Mouse (Mus musculus): ENCODE results near the gene Castor1. TPM values are rescaled to one million over a fixed set of nuclear protein-coding genes. Genes with fewer than 3 reads are reported as not detected.

Castor1 gene
- polyA plus RNA-seq, 1 experiment, result not detected

DNA sequence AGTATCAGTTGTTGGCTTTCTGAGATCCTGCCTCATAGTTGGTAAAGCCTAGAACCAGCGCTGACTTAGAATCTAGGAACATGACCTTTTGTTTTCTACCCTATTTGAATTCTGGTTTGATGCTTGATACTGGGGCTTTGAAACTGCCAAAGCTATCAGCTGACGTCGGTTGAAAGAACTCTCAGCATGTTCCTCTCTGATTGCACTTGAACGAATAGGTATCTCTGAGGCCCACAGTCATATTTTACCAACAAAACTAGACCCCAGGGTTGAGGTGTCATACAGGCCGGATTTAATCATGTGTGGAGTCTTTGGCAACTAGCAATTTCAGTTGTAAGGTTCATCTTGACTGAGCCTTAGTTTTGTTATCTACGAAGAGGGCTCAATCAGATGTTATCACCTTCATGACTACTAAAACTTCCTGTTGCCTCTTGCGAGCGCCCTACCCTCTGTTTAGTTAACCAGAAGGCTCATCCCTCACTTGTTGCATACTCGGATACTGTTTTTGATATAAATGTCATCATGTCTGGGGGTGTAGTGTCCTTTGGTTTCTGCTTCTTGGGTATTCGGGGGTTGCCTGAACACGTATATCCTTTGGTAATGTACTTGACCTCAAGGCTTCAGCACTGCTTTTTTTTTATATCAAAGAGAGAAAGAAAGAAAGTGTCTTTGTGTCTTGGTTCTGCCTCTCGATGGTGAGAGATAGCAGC, 14.9 kb upstream of the Castor1 start:
- Histone ChIP-seq H3K4me3 (ENCODE audit: insufficient read depth, low read depth, low read length) (no peak overlapping the region), H3K4me1 (ENCODE audit: control insufficient read depth, insufficient read depth, low read length) (peaks cover 21% of the 10 kb centered on the region), H3K27ac (ENCODE audit: insufficient read depth, low read depth, low read length) (peak overlapping the region; percentile 20)
- 80% methylated on average over 12 of the region's 12 CpGs for WGBS
- TF ChIP-seq POLR2A (IDR thresholded peaks at IDR 0.05; ENCODE audit: insufficient read depth, low read depth, low read length), result no peak
- no peak for TF ChIP-seq CTCF (IDR thresholded peaks at IDR 0.05; ENCODE audit: insufficient read depth, low read depth, low read length)

DNA sequence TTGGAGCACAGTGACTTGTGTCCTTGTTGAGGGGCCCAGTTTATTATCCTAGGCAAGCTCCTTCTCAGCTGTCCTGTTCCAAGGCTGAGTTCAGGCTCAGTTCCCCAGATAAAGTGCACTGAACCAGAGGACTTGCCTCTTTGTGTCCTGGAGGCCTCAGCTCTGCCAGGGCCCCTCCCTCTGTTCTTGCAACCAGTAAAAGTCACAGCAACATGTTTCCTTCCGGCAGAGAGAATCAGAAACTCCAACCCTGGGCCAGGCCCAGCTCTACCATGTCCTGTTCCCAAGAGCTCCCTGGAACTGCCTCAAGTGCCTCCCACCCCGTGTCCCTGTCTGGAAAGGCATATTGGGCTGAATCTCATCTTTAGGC, 14.3 kb upstream of the Castor1 start:
- 49% methylated on average over 2 of the region's 2 CpGs for WGBS
- TF ChIP-seq POLR2A (IDR thresholded peaks at IDR 0.05; ENCODE audit: insufficient read depth, low read depth, low read length), result no peak
- no peak for TF ChIP-seq CTCF (IDR thresholded peaks at IDR 0.05; ENCODE audit: insufficient read depth, low read depth, low read length)

DNA sequence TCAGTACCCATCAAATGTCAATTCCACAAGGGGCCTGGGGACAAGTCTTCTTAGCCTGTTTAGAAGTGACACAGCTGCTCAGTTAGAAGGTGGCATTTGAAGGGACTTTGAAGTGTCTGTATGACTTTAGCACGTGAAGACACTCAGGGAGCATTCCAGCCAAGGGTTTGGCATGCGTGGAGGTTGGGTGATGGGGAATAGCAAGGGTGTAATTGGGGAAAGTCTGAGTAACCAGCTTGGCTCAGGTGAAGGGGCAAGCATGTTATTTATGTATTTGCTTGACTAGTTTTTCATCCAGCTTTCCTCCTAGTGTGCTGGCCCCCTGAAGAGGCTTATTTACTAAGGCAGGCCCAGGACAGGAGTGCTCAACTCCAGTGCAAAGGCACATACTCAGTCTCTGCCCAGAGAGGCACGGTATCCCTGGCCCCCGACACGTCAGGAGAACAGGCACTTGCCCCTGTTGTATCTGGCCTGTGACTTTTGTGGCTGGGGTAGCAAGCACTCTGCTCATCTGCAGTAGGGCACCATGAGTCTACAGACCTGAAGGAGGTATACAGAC, 12.8 kb upstream of the Castor1 start:
- TF ChIP-seq CTCF (IDR thresholded peaks at IDR 0.05; ENCODE audit: insufficient read depth, low read depth, low read length) (no peak), POLR2A (IDR thresholded peaks at IDR 0.05; ENCODE audit: insufficient read depth, low read depth, low read length) (no peak)
- WGBS, result 87% methylated on average over 5 of the region's 5 CpGs
- no peak overlapping the region for H3K4me3 ChIP-seq (ENCODE audit: insufficient read depth, low read depth, low read length)
- H3K4me1 ChIP-seq (ENCODE audit: control insufficient read depth, insufficient read depth, low read length), result peaks cover 21% of the 10 kb centered on the region
- no peak overlapping the region for H3K27ac ChIP-seq (ENCODE audit: insufficient read depth, low read depth, low read length)

More for the DNA sequence above, 14.3 kb upstream of the Castor1 start:
- Histone ChIP-seq H3K27ac (ENCODE audit: insufficient read depth, low read depth, low read length) (no peak overlapping the region), H3K4me1 (ENCODE audit: control insufficient read depth, insufficient read depth, low read length) (peaks cover 21% of the 10 kb centered on the region), H3K4me3 (ENCODE audit: insufficient read depth, low read depth, low read length) (no peak overlapping the region)

DNA sequence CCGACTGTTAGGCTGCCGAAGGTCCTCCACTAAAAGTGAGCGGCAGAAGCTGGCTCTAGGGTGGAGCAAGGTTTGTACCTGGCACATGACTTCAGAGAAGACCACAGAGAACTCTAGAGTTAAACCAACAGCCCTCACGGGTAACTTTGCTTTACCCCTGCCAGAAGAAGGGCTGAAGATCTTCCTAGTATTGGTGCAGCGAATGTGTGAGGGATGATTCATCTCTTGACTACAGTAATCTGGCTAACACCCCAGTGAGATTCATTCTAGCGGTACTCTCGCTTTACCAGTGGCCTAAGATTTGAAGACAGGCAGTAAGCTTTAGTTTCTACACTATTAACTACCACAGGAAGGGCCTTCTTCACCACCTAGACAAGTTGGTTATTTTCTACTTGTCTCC, 12.1 kb upstream of the Castor1 start:
- Histone ChIP-seq H3K4me1 (ENCODE audit: control insufficient read depth, insufficient read depth, low read length) (peaks cover 21% of the 10 kb centered on the region), H3K4me3 (ENCODE audit: insufficient read depth, low read depth, low read length) (no peak overlapping the region), H3K27ac (ENCODE audit: insufficient read depth, low read depth, low read length) (no peak overlapping the region)
- 54% methylated on average over 7 of the region's 7 CpGs for WGBS
- TF ChIP-seq POLR2A (IDR thresholded peaks at IDR 0.05; ENCODE audit: insufficient read depth, low read depth, low read length) (no peak), CTCF (IDR thresholded peaks at IDR 0.05; ENCODE audit: insufficient read depth, low read depth, low read length) (no peak)

DNA sequence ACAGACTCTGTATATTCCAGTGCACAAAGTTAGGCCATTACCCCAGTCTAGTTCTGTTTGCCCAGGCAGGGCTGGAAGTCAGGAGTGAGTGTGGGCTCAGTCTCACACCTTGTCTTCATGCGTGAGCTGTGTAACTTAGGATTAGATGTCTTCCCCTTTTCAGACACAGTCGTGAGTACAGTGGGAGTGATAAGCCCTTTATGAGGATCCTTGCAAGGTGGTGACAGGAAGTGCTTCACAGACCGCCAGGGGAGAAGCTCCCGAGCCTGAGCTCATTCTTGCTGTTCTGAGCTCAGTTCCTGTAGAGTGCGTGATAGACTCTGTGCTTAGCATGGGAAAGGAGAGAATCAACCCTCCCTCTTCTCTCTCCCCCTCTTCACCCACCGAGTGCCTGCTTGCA, 11.5 kb upstream of the Castor1 start:
- peaks cover 21% of the 10 kb centered on the region for H3K4me1 ChIP-seq (ENCODE audit: control insufficient read depth, insufficient read depth, low read length)
- no peak for TF ChIP-seq POLR2A (IDR thresholded peaks at IDR 0.05; ENCODE audit: insufficient read depth, low read depth, low read length)
- no peak for TF ChIP-seq CTCF (IDR thresholded peaks at IDR 0.05; ENCODE audit: insufficient read depth, low read depth, low read length)
- H3K27ac ChIP-seq (ENCODE audit: insufficient read depth, low read depth, low read length), result no peak overlapping the region
- H3K4me3 ChIP-seq (ENCODE audit: insufficient read depth, low read depth, low read length), result no peak overlapping the region
- WGBS, result 73% methylated on average over 6 of the region's 6 CpGs

DNA sequence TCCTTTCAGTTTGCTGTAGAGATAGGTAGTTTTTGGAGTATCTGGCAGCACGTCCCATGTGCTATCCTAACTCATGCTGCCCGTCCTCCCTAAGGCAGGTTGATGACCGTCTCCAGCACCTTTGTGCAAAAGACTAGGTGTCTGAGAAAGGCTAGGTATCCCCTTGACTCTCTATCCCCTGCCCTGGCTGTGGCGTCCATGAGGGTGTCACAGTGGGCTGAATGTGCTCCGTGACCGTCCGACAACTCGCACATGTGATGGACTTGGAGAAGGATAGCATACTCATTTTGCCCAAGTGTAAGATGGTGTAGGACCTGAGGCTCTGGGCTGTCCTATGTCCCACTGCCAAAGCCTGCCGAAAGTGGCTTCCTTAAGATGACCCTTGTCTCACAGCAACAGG, 10.4 kb upstream of the Castor1 start:
- H3K27ac ChIP-seq (ENCODE audit: insufficient read depth, low read depth, low read length), result no peak overlapping the region
- WGBS, result 93% methylated on average over 9 of the region's 9 CpGs
- TF ChIP-seq POLR2A (IDR thresholded peaks at IDR 0.05; ENCODE audit: insufficient read depth, low read depth, low read length), result no peak
- TF ChIP-seq CTCF (IDR thresholded peaks at IDR 0.05; ENCODE audit: insufficient read depth, low read depth, low read length), result no peak
- peaks cover 18% of the 10 kb centered on the region for H3K4me1 ChIP-seq (ENCODE audit: control insufficient read depth, insufficient read depth, low read length)
- H3K4me3 ChIP-seq (ENCODE audit: insufficient read depth, low read depth, low read length), result no peak overlapping the region

DNA sequence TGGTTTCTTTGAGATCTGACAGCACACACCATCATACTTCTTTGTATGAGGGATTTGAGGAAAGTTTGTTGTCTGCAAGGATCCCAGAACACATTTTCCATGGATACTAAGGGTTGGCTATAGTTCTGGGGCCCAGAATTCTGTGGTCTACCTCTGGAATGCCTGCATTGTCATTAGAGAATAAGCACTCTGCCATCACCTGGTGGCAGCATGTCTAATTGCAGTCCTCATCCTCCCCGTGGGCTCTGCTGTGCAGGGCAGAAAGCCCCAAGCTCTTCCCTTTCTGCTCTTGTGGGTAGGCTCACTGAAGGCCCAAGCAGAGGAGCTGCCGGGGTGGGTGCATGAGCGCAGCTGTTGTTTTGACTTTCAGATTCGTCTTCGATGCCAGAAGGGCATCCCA, 8.5 kb upstream of the Castor1 start:
- H3K4me1 ChIP-seq (ENCODE audit: control insufficient read depth, insufficient read depth, low read length), result peaks cover 15% of the 10 kb centered on the region
- WGBS, result 79% methylated on average over 5 of the region's 5 CpGs
- H3K27ac ChIP-seq (ENCODE audit: insufficient read depth, low read depth, low read length), result no peak overlapping the region
- TF ChIP-seq CTCF (IDR thresholded peaks at IDR 0.05; ENCODE audit: insufficient read depth, low read depth, low read length) (no peak), POLR2A (IDR thresholded peaks at IDR 0.05; ENCODE audit: insufficient read depth, low read depth, low read length) (no peak)
- H3K4me3 ChIP-seq (ENCODE audit: insufficient read depth, low read depth, low read length), result no peak overlapping the region

DNA sequence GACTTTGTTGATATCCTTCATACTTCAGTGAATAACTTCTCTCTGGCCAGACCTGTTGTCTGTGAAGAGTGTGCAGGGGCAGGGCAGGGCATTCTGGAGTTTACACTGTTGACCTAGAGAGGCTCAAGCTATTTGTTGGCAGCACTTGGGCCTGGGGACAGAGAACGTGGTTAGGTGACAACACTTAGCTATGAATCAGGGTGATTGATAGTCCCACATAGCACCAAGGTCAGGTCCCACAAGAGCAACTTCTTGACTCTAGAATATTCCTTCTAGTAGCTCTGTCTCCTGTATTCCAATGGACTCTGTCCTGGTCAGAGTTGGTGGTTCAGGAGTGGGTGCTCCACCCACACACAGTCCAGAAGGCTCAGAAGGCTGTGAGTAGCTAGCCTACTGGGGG, 7.2 kb upstream of the Castor1 start:
- Histone ChIP-seq H3K4me1 (ENCODE audit: control insufficient read depth, insufficient read depth, low read length) (peaks cover 8% of the 10 kb centered on the region), H3K27ac (ENCODE audit: insufficient read depth, low read depth, low read length) (no peak overlapping the region)
- 93% methylated on average over 1 of the region's 1 CpGs for WGBS

DNA sequence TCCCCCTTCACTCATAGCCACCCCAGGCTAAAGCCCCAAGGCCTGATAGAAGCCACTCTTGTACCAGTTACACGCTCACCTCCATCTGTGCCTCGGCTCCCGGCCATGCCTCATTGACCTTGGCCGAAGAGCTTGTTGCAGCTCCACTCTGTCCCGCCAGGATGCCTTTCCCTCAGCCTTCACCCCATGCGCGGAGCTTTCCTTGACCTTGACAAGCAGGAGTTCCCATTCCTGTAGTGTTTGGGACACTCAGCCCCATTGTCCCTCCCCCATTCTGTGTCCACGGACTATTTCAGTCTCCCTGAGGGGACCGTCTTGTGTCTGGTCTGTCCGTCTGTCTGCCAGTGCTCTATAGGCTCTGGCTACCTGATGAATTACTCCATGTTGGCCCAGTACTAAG, 4.9 kb upstream of the Castor1 start:
- TF ChIP-seq POLR2A (IDR thresholded peaks at IDR 0.05; ENCODE audit: insufficient read depth, low read depth, low read length) (no peak), CTCF (IDR thresholded peaks at IDR 0.05; ENCODE audit: insufficient read depth, low read depth, low read length) (no peak)
- Histone ChIP-seq H3K27ac (ENCODE audit: insufficient read depth, low read depth, low read length) (no peak overlapping the region), H3K4me1 (ENCODE audit: control insufficient read depth, insufficient read depth, low read length) (peaks cover 4% of the 10 kb centered on the region), H3K4me3 (ENCODE audit: insufficient read depth, low read depth, low read length) (no peak overlapping the region)
- 93% methylated on average over 10 of the region's 10 CpGs for WGBS

More for the DNA sequence above, 7.2 kb upstream of the Castor1 start:
- H3K4me3 ChIP-seq (ENCODE audit: insufficient read depth, low read depth, low read length), result no peak overlapping the region
- TF ChIP-seq POLR2A (IDR thresholded peaks at IDR 0.05; ENCODE audit: insufficient read depth, low read depth, low read length), result no peak
- no peak for TF ChIP-seq CTCF (IDR thresholded peaks at IDR 0.05; ENCODE audit: insufficient read depth, low read depth, low read length)
